Mouse (Mus musculus): ENCODE data around the gene Gstm5. TPM values are rescaled to one million over a fixed set of nuclear protein-coding genes. Genes with fewer than 3 reads are reported as not detected.

The Gstm5 gene
- polyA plus RNA-seq, 1 experiment from 2014 or later, result 142 TPM

DNA sequence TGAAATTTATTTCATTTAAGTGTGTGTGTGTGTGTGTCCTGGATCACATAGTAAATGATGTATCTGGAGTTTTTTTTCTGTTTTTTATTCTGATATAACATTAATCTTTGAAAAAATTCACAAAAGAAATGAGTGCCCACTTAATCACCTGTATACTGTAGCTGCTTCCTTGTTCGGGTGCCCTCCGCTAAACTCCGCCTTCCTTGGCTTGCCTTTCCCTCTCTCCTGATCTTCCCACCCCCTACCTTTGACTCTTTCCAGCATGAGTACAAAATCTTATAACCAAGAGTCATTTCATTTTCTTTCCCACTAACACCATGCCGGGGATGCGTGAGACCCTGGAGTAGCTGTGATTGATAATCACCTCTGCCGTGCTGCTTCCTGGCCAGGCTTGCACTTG, 36.5 kb downstream of the Gstm5 start:
- 62% methylated on average over 6 of the region's 6 CpGs for WGBS
- ATAC-seq (ENCODE audit: insufficient read depth), result no peak
- Histone ChIP-seq H3K4me1 (ENCODE audit: insufficient read depth) (no peaks in the 10 kb centered on the region), H3K9me3 (ENCODE audit: low read depth, low read length) (no peaks in the 10 kb centered on the region), H3K36me3 (ENCODE audit: insufficient read depth) (no peaks in the 10 kb centered on the region), H3K4me3 (ENCODE audit: low read depth, low read length) (no peak overlapping the region), H3K27me3 (ENCODE audit: insufficient read depth, low read length) (no peaks in the 10 kb centered on the region), H3K27ac (ENCODE audit: low read depth) (no peak overlapping the region), H3K9ac (no peak overlapping the region), H3K4me2 (no peak overlapping the region)
- no peak for TF ChIP-seq CTCF (IDR thresholded peaks at IDR 0.05; ENCODE audit: low read depth)
- DNase-seq, result no peak

DNA sequence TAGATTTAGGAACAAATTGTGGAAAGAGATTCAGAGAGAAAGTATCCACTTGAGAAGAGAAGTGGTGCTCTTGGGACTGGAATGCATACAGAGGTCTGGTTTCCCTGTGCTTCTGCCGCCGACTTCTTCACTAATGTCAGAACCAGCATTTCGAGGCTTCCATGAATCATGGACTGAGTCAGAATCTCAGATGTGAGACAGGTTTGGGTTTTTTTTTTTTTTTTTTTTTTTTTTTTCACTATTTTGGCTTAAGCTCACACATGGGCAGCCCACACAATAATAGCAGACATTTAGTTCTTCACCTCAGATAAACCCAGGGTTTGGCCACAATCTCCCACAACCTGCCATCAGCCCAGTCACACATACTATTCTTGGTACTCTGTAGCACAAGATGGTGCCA, 39.6 kb downstream of the Gstm5 start:
- no peak overlapping the region for H3K4me3 ChIP-seq (ENCODE audit: low read depth, low read length)
- ATAC-seq (ENCODE audit: insufficient read depth) (no peak), DNase-seq (no peak)
- no peaks in the 10 kb centered on the region for H3K36me3 ChIP-seq (ENCODE audit: insufficient read depth)
- H3K27ac ChIP-seq (ENCODE audit: low read depth), result no peak overlapping the region
- no peak for TF ChIP-seq CTCF (IDR thresholded peaks at IDR 0.05; ENCODE audit: low read depth)
- no peaks in the 10 kb centered on the region for H3K27me3 ChIP-seq (ENCODE audit: insufficient read depth, low read length)
- H3K4me2 ChIP-seq, result no peak overlapping the region
- no peaks in the 10 kb centered on the region for H3K4me1 ChIP-seq (ENCODE audit: insufficient read depth)
- WGBS, result 66% methylated on average over 3 of the region's 3 CpGs
- no peaks in the 10 kb centered on the region for H3K9me3 ChIP-seq (ENCODE audit: low read depth, low read length)
- no peak overlapping the region for H3K9ac ChIP-seq

DNA sequence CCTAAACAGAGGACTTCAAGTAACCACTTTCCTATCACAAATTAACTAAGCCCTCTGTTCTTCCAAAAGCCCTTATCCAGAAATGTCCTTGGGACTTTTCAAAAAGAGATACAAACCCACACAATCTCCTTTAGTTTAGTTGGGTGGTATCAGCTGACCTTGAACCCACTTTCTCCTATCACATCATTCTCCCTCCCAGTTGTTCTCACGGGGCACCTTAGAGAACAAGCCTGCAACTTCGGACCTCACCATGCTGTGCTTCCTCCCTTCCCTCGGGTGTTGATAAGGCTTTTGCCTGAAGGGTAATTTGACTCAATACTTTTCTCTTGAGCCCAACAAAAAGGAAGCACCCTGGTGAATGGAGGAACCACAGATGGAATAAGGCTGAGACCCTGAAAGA, 40.3 kb downstream of the Gstm5 start:
- H3K36me3 ChIP-seq (ENCODE audit: insufficient read depth), result no peaks in the 10 kb centered on the region
- no peak for TF ChIP-seq CTCF (IDR thresholded peaks at IDR 0.05; ENCODE audit: low read depth)
- no peaks in the 10 kb centered on the region for H3K27me3 ChIP-seq (ENCODE audit: insufficient read depth, low read length)
- no peak overlapping the region for H3K9ac ChIP-seq
- no peak overlapping the region for H3K27ac ChIP-seq (ENCODE audit: low read depth)
- no peaks in the 10 kb centered on the region for H3K9me3 ChIP-seq (ENCODE audit: low read depth, low read length)
- no peak overlapping the region for H3K4me2 ChIP-seq
- no peaks in the 10 kb centered on the region for H3K4me1 ChIP-seq (ENCODE audit: insufficient read depth)
- 46% methylated on average over 3 of the region's 3 CpGs for whole genome bisulfite sequencing
- DNase-seq (no peak), ATAC-seq (ENCODE audit: insufficient read depth) (no peak)
- H3K4me3 ChIP-seq (ENCODE audit: low read depth, low read length), result no peak overlapping the region

DNA sequence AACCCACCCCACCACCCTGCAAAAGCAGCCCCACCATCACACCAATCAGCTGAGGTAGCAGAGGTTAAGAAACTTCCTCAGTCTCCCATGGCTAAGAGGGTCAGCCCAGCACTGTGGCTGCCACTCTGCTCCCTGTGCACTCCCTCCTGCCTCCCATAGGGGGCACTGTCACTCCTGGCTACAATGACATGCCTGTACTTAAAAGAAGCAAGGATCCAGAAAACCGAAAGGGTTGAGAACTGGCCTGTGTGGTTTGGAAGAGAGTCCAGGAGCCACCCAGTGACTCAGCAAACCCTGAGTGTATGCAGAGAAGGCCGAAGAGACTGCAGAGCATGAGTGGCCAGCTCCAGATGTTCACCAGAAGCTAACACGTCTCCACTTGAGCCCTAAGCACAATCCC, 43.8 kb downstream of the Gstm5 start:
- no peak overlapping the region for H3K27ac ChIP-seq (ENCODE audit: low read depth)
- TF ChIP-seq CTCF (IDR thresholded peaks at IDR 0.05; ENCODE audit: low read depth), result peak; percentile 88
- ATAC-seq (ENCODE audit: insufficient read depth), result peak; percentile 53; the same call in 1 of the 2 replicates
- no peaks in the 10 kb centered on the region for H3K27me3 ChIP-seq (ENCODE audit: insufficient read depth, low read length)
- WGBS, result 34% methylated on average over 3 of the region's 3 CpGs
- H3K36me3 ChIP-seq (ENCODE audit: insufficient read depth), result no peaks in the 10 kb centered on the region
- H3K4me1 ChIP-seq (ENCODE audit: insufficient read depth), result no peaks in the 10 kb centered on the region
- peak; percentile 76 for DNase-seq
- H3K9ac ChIP-seq, result no peak overlapping the region
- no peak overlapping the region for H3K4me2 ChIP-seq
- no peaks in the 10 kb centered on the region for H3K9me3 ChIP-seq (ENCODE audit: low read depth, low read length)
- no peak overlapping the region for H3K4me3 ChIP-seq (ENCODE audit: low read depth, low read length)

DNA sequence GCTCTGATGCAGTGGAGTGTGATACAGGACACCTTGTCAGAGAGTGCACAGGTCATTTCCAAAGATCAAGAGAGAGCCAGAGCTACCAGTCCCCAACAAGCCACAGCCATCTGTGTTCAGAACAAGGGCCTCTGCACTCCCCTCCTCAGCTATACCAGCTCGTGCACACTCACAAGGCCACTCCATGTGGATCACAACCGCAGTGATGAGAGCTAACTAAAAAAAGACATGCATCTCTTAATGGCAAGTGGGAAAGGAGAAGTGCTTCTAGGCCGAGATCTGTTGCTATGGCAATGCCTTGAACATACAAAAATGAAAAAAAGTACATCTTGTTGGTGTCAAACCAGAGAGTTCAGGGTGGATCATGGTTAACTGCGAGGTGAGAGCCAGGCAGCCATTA, 44.2 kb downstream of the Gstm5 start:
- Histone ChIP-seq H3K9me3 (ENCODE audit: low read depth, low read length) (no peaks in the 10 kb centered on the region), H3K36me3 (ENCODE audit: insufficient read depth) (no peaks in the 10 kb centered on the region), H3K9ac (no peak overlapping the region), H3K27me3 (ENCODE audit: insufficient read depth, low read length) (no peaks in the 10 kb centered on the region), H3K4me3 (ENCODE audit: low read depth, low read length) (no peak overlapping the region), H3K4me1 (ENCODE audit: insufficient read depth) (no peaks in the 10 kb centered on the region), H3K27ac (ENCODE audit: low read depth) (no peak overlapping the region), H3K4me2 (no peak overlapping the region)
- ATAC-seq (ENCODE audit: insufficient read depth) (peak; percentile 28; the same call in 1 of the 2 replicates), DNase-seq (no peak)
- WGBS, result 61% methylated on average over 4 of the region's 4 CpGs
- TF ChIP-seq CTCF (IDR thresholded peaks at IDR 0.05; ENCODE audit: low read depth), result no peak

DNA sequence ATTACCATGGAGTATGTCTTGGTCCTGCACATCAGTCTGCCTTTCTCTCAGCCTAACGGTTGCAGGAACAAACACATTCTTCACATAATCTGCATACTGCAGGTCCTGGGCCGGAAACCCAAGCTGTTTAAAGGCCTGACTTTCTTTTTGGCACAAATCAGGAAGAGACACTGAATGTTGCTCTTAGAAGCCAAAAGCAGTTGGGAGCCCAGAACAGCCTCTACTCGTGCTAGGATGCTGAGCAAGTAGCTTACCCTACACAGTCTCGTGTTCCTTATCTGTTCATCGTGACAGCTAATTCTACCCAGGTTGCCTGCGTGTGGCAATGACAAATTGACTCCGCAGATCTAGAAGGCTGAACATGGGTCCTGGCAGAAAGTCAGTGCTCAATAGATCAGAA, 44.9 kb downstream of the Gstm5 start:
- DNase-seq, result no peak
- no peak overlapping the region for H3K4me3 ChIP-seq (ENCODE audit: low read depth, low read length)
- WGBS, result 46% methylated on average over 7 of the region's 7 CpGs
- H3K9me3 ChIP-seq (ENCODE audit: low read depth, low read length), result no peaks in the 10 kb centered on the region
- no peaks in the 10 kb centered on the region for H3K36me3 ChIP-seq (ENCODE audit: insufficient read depth)
- H3K27ac ChIP-seq (ENCODE audit: low read depth), result no peak overlapping the region
- H3K9ac ChIP-seq, result no peak overlapping the region
- H3K27me3 ChIP-seq (ENCODE audit: insufficient read depth, low read length), result no peaks in the 10 kb centered on the region
- no peak for TF ChIP-seq CTCF (IDR thresholded peaks at IDR 0.05; ENCODE audit: low read depth)
- no peaks in the 10 kb centered on the region for H3K4me1 ChIP-seq (ENCODE audit: insufficient read depth)
- ATAC-seq (ENCODE audit: insufficient read depth), result no peak
- no peak overlapping the region for H3K4me2 ChIP-seq

DNA sequence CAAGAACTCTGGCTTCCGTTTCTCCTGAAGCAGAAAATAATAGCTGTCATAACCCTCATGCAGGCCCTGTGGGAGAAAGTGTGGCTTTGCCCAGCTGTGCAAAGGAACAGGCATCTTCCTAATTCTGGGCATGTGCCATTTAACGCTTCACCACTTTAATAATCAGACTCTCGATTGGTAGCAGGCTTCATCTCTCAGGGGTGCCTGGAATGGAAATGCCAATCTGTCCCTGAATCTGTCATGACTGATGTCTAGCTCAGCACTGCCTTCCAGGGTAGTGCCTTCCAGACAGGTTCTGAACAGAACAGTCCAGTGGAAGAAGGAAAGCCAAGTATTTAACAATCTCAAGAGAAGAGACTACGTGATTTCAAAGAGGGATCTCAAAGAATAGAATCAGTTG, 45.6 kb downstream of the Gstm5 start:
- ATAC-seq (ENCODE audit: insufficient read depth), result no peak
- DNase-seq, result no peak
- TF ChIP-seq CTCF (IDR thresholded peaks at IDR 0.05; ENCODE audit: low read depth), result no peak

More for the DNA sequence above, 45.6 kb downstream of the Gstm5 start:
- Histone ChIP-seq H3K27me3 (ENCODE audit: insufficient read depth, low read length) (no peaks in the 10 kb centered on the region), H3K9ac (no peak overlapping the region), H3K4me1 (ENCODE audit: insufficient read depth) (no peaks in the 10 kb centered on the region), H3K9me3 (ENCODE audit: low read depth, low read length) (no peaks in the 10 kb centered on the region), H3K36me3 (ENCODE audit: insufficient read depth) (no peaks in the 10 kb centered on the region), H3K27ac (ENCODE audit: low read depth) (no peak overlapping the region), H3K4me3 (ENCODE audit: low read depth, low read length) (no peak overlapping the region), H3K4me2 (no peak overlapping the region)
- WGBS, result 79% methylated on average over 4 of the region's 4 CpGs
